Mouse (Mus musculus): ENCODE data around the gene Zfp639.

DNA sequence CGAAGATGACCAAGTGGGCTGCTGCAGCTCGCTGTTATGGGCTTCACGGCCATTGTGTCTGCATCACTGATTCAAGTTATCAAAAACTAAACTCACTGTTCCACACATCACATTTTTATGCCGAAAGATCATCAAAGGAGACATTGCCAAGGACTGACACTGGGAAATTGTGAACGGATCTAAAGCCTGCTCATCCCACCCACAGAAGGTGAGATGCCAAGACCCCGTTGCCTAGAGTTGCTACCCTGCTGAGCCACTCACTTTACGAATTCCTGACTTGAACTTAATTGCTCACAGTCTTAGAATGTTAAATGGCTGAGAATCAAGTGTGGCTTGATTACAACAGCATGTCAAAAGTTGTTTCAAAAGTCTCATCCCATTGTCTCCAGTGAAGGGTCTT lies 39.6 kb upstream of the Zfp639 start:
- no peak for TF ChIP-seq CTCF (IDR thresholded peaks at IDR 0.05; ENCODE audit: low read depth, low read length)
- no peak for TF ChIP-seq POLR2A (IDR thresholded peaks at IDR 0.05; ENCODE audit: insufficient read depth, low read length)
- TF ChIP-seq EP300 (IDR thresholded peaks at IDR 0.05; ENCODE audit: insufficient read depth, low read depth, low read length) = no peak

All from ES-Bruce4 (cell line).